Mouse (Mus musculus) C2C12 (cell line): Measurements from ENCODE around the gene Igf2bp1.

ENCODE experiments used
- CTCF ChIP-seq: IDR thresholded peaks from one replicate; pipeline ENCODE4 v1.5.1; 2011; ENCODE audit not compliant: control insufficient read depth, insufficient read depth, insufficient read length
- MYOD1 ChIP-seq: IDR thresholded peaks from one replicate; pipeline ENCODE4 v1.6.1; 2011; ENCODE audit warnings: low read depth; ENCODE audit not compliant: control insufficient read depth, insufficient read length

GRCm38 (mm10) chr11:96006367-96006851 is 669 bp upstream of the Igf2bp1 start:
- TF ChIP-seq CTCF (no peak), MYOD1 (no peak)
